Mouse (Mus musculus) embryo, embryonic 9.5 days (tissue): ENCODE data around the gene Rin2.

Experiments used
- DNase-seq: peaks from one replicate; pipeline ENCODE4 v3.0.0-alpha.2; 2017; ENCODE audit errors: extremely low spot score

Rin2 gene

DNA sequence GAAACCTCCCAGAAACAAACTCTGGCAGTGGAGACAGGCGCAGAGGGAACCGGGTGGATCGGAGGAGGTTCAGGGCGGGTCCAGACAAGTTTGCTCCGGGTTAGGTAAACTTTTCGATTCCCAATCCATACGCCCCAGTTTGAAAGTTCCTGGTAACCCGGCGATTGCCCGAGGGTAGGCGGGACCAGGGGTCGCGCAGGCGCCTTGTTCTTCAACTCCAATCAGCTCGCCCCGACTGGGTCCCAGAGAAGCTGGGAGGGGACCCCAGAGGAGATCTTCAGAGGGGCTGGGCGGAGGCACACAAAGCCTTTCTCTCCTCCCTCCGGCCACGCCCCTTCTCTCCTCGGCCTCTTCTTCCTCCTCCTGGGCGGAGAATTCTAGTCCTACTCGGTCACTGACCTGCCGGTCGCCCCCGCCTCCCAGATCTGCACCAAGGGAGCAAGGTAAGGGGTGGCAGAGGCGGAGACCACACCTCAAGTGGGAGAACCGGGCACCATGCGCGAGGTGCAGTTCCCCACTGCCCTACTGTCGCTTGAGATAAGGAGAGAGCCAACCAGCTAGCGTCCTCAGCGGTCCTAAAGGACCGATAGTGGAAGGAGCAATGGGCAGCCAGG is at the start of gene Rin2:
Rin2 (plus strand) TSS at position 74 of the 614 bp plus-strand sequence.
- DNase-seq: peak; percentile 89

DNA sequence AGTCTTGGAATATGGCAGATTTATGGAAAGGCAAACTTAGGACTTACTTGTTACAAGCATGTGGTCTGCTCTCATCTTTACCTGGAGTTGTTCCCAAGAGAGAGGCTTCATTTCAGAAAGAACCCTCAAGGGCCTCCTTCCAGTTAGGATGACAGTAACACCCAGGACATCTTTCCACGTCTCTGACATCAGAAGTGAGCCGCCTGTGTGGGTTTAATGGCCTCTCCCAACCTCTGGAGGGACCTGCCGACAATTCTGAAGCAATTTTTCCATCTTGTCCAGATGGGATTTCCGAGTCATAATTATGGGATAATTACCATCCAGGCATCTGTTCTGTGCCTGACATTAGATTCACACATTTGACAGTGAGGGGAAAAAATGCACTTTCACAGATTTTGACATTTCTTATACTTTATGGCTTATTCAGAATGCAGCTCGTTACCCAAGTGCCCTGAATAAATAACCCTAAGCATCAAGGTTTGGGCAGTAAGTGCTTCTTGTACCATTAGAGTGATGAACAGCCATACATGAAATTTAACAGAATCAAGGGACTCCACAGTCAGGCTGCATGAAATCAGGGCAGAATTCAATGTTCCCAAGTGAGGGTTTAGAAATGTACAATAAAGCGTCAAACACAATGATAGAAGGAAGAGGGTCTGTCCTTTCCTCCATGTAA is 43.8 kb upstream of the Rin2 start:
- DNase-seq: no peak

DNA sequence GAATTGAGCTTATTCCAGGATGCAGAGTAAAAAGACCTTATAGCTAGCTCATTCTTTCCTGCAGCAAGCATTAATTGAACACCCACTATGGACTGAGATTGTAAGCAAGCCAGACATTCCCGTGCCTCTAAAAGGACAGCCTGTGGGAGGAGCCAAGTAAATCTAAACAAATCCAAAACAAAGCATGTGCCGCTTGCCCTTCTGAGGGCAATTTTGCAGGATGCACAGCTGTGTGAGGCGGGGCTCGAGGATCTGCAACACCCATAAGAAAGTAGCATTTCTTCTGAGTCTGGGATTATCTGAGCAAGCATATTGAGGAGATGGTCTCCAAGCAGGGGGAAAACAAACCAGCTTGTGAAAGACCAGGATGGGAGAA is 43.2 kb upstream of the Rin2 start:
- DNase-seq: no peak

DNA sequence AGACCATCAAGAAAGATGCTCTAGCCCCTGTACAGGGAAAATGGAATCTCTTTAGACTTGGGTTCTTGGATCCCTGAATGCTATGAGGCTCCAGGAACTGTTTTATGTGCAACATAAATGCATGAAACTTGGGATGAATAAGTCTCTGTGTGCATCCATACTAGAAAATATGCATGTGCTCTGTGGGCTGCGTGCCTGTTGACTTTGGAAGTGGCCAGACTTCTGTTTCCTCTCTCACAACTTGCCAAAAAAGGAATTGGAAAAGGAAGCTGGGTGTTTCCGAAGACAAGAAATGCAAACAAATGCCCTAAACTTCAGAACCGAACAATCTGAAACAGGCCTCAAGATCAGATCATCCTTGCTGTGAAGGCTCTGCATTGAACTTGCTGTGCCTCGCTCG is 41.2 kb upstream of the Rin2 start:
- no peak for DNase-seq

DNA sequence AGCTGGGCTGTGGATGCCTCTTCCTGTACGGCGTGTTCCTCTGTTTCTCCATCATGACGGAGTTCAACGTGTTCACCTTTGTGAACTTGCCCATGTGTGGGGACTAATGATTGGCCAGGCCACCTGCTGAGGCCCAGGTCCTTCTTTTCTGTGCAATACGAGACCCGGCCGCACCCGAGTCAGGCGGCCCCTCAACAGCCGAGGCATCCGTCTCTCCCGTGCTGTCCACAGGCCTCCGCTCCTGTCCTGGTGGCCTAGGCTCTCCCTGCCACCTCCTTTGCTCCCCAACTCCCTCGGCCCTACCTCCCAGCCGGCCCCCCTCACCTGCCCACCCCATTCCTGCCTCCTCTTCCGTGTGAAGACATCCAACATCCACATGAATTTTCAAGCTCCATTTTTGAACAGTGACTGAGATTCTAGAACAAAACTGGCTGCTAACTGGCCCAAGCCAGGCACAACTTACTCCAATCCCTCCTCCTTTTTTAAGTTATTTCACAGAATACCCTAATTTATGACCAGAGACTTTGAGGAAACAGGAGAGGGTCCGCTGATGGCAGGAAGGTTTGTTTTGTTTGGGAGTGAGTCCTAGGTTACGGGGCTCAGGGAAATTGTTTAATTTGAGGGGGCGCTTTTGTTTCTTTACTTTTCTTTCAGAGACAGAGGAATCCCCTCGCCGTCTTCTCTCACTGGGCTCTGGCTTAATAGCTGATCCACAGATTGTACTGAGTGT is 34.6 kb upstream of the Rin2 start:
- DNase-seq: no peak

DNA sequence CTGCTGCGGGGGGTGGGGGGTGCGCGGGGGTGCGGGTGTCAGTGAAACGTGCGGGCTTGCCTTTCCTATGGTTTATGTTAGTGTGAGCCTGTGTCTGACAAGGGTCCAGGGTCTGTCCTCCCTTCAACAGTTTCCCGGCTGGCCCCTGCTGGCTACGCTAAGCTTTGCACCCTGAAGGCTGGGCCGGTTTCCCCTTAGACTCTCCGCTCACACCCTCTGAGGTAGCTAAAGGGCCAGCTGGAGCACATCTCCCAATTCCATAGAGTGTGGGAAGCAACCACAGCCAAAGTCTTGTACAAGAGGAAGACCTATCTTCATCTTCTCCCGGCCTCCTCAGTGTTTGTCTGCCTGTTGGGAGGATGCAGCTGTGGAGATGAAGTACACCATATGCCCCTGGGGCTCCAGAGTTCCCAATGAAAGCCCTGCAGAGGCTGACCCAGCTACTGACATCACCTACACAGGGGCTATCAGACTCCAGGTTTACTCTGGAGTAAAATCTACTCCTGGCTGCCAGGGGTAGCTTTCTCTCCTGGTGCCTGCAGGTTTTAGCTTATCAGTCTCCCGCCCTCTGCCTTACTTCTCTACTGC is 19.5 kb upstream of the Rin2 start:
- DNase-seq: peak; percentile 36

DNA sequence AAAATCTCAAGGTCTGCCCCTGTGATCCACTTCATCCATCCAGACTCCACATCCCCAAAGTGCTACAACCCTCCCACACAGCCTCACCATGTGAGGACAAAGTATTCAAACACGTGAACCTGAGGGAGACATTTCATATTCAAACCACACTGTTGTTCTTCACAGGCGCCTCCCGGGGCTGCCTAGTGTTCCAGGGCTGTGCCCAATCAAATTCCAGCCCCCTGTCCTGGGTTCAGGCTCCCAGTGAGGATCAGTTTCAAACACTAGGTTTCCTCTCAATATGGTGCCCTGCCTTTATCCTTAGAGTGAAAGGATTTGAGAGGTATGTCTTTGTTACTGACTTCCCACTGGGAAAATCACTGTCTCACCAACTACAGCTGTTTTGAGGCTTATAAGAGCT is 18.9 kb upstream of the Rin2 start:
- DNase-seq: no peak

DNA sequence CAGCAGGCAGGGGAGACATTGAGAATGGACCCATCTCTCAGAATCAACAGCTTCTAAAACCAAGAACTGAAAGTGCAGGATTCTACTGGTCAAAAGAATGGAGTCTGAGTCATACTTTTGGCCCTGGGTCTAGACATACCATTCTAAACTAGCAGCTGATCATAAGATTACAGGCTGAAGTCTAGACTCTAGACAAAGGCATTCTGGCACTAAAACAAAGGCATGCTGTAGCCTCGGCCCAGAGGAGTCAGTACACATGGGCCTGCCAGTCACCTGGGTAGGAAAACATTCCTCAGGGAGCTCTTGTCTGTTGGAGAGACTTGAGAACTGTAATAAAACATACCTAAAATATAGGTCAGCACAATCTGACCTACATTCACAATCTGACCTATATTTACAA is 18.3 kb upstream of the Rin2 start:
- DNase-seq: no peak

DNA sequence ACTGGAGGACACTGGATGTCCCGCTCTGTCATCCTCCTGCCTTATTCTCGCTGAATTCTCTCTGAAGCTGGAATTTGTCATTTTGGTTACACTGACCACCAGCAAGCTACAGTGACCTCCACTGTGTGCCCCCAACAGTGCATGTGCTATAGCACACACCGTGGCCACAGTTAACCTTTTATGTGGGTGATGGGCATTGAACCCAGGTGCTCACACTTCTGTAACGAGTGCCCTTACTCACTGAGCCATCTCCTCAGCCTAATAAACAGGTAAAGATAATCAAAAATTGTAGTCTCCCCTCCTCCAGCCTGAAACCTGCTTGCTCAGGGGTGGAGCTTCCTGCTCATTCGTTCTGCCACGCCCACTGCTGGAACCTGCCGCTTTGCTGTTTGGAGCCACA is 13.8 kb upstream of the Rin2 start:
- no peak for DNase-seq

DNA sequence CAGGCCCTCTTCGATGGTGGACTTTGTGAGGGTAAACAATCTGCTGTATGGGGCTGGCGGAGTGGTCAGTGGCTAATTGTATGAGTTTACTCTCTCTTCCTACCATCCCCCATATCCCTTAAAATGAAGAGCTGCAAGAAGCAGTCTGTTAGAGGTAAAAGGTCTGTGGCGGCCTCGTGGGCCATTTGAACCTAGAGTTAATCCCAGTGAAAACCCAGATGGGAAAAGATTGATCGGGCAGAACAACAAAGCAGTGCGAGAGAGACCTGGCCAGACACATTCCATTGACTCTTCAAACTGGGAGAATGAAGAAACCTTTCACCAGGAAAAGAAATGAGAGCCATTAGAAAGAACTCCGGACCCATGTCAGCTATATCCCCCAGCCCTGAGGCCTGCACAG is 11.1 kb upstream of the Rin2 start:
- DNase-seq: no peak

DNA sequence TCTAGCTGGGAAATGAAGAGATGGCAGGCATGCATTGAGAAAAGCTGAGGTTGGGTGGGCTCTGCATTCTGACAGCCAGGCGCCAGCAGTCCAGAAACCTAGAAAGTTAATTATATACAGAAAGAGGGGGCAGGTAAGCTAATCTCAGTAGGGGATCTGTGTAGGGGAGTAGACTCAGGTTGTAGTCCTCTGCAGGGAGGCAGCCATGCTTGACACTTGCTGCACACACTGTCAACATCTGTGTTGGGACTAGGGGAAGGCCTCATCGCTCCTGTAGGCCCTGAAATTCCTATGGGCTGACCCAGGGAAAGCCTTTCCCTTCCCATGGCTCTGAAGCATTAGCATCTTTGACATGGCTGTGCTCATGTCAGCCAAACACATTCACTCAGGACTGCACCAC is 10.7 kb upstream of the Rin2 start:
- no peak for DNase-seq

DNA sequence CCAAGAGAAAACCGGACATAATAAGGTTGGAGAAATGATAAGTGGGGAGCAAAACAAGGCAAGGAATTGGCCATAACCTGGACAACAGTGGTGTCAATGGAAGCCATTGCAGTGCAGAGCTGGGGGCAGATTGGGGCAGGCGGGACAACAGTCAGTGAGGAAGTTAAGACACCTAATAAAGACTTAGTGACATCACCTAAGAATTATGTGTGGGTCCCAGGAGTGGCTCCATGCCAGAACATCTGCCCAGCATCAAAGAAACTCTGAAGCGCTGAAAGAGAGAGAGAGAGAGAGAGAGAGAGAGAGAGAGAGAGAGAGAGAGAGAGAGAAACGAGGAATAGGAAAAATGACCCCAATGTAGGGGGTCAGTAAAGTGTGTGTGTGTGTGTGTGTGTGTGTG is 6.9 kb upstream of the Rin2 start:
- no peak for DNase-seq

DNA sequence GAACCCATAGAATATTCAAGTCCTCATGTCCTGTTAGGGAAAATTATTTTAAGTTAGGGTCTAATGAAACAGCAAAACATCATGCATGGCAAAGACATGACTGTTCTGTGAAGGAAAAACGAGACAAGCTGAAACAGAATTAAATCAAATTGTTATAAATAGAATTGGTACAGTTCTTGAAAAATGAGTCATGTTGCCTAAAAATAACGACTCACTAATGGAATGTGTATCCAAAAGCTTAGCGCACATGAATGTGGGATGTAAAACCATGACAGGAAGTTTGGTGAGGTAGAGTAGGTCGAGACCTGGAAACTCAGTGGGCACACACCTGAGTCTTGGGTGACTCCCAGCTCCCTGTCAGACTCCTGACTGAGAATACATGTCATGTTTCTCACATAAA is 4.9 kb upstream of the Rin2 start:
- DNase-seq: no peak

DNA sequence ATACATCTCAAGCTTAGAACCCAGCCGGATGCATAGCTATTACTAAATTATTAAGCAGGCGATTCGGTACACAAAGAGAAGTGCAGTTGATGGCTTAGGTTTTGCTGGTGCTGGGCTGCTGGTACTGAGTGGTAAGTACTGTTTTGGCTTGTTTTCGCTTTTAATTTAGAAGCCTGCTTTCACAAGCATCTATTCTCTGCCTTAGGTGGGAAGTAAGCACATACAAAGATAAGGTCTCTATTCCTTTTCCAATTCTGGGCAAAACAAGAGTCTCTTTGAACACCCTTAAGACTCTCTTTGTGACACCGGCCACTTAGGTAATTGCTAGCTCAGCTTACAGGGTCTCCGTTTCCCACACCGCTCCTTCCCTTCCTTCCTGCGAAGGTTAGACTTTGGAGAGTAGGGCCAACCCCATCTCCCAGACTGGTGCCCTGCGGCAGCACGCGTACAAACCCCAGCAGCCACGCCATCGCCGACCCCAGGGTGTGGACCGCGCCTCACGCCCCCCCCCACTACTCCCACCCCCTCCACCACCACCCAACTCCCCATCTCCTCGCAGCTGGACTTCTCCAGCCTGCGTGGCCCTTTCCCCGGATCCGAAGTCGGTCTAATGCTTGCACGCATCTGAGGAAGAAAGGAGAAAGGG is 396 bp upstream of the Rin2 start:
- DNase-seq: peak; percentile 19

DNA sequence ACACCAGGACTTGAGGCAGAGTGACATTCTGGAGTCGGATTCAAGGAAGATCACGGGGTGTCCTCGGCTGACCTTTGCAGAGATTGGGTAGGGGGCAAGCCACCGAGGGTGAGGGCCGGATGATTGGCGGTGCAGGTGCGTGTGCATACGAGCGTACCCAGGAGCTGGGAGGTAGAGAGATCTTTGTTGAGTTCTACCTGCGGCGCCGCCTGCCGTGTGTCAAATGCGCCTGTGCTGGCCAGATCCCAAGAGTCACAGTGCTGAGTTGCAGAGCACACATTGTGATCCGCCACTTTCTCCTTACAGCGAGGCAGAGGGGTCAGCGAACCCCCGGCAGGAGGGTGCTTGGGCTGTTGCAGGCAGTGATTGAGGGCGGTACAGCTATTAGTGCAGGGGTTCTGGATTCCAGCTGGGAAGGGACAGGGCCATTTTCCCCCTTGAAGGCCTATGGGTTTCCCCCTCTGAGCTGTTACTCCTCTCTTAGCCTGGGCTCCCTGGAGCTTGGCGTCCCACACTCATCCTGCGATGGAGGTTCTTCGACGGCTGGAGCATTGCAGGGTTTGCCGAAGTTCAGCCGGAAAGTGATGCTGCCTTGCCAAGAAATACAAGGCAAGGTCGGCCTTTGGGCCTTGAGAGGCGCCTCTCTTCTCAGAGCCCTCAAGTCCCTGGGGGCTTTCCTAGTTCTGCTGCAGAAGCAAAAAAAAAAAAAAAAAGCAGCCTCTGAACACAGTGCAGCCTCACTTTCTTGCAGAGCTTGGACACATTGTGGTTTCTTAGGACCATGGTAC is 935 bp downstream of the Rin2 start:
- peak; percentile 39 for DNase-seq

DNA sequence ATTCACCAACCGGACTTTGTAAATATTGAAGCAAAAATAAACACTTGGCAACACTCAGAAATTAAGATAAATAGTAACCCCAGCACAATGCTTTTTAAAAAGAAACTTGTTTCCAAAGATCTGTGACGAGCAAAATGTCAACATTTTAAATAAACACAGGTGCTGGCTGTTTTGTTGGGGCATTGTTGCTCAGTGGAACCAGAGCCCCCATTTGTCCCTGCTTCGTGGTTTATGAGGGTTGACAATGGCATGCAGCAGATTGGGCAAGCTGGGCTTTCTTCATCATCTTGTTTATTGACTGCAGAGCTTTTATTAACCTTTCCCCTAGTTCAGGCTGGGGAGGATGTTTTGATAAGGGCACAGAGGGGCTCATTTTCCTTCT is 1.5 kb downstream of the Rin2 start:
- DNase-seq: no peak

DNA sequence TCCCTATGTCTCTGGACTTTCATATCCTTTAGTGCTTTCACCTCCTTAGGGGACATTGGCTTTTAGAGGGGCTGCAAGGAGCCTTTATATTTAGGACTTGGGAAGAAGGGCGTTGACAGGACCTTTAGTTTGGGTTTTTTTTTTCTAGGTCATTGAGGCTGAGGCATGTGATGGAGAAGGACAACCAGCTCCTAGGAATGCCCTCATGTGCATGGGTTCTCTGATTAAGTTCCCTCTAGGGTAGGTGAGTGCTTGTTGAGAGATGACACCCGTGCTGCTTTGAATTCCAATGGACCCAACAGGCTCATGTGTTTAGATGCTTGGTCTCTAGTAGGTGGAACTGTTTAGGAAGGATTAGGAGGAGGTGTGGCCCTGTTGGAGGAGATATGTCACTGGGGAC is 1.9 kb downstream of the Rin2 start:
- DNase-seq: no peak

DNA sequence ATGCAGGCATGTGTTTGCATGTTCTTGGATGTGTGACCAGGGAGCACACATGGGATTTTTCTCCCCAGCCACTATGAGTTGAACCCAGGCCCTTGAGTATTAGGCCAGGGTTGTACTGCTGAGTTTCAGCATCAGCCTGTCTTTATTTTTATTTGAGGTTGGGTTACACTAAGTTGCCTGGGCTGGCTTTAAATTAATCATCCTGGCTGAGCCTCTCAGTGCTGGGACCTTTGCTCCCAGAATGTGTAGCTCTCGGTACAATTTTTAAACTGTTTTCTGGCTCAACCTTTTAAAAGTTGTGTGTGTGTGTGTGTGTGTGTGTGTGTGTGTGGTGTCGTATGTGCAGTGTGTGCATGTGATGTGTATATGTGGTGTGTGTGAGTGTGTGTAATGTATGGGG is 5.1 kb downstream of the Rin2 start:
- no peak for DNase-seq

DNA sequence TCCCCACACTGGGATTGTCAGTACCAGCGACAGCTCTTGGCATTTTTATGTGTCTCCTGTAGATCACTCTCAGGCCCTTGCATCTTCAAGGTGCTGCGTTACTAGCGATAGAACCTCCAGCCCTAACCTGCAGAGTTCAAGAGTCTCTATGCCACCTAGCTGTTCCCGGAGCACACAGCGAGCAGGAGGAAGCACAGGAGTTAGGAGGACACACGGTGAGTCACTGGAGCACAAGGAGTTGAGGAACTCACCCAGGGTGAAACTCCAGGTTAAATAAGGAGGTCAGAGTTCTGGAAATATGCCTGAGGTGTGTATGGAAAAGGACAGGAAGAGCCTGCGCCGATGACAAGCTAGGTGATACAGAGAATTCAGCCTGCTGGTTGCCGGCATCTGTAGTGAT is 5.7 kb downstream of the Rin2 start:
- DNase-seq: no peak

DNA sequence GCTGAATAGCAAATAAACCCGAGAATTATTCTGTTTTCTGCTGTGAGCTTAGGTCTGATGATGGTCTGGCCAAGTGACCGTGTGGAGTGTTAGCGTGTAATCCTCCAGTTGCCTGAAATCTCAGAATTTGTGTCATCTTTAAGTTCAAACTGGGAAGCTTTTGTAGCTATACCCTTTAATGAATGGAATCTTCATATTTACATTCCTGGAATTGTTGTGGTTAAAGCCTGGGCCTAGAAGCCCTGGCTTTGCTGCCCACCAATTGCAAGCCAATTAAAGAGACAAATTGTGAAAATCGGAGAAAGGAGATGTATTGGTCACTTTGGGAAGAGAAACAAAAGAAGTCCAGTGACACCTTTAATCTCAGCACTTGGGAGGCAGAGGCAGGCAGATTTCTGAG is 6.6 kb downstream of the Rin2 start:
- DNase-seq: no peak

DNA sequence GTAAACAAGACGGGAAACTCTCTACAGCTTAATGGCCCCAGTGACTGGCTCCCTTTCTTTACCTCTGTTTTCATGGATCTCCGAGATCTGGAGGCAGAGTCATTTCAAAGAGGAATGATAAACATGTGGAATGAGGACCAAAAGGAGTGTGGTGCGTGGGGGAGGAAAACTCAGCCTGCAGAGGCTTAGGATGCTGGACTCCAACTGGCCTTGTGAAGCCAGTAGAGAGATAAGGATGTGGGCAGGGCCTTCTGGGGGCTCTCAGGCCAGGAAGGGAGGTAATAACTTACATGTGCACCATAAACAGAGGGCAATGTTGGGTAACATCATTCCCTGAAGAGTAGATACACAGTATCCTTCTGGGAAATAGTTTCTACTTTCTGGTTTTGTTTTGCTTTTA is 7.9 kb downstream of the Rin2 start:
- no peak for DNase-seq

DNA sequence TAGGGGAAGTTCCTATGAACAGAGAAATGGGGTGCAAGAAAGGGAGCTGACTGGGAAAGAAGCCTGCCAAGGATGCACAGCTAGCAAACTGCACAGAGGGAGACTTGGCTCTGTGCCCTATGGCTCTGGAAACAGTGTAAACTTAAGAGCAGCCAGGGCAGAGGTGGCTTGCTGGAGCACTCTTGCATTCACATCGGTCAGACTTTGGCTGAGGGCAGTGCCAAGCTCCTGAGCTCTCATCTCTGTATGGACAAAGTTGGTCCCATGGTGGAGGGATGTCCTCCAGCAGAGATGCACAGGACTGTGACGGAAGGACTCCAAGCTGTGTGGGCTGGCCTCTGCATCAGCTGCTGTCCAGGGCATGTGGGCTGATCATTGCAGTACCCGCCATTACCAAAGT is 8.5 kb downstream of the Rin2 start:
- DNase-seq: no peak
